Mouse (Mus musculus) ovary, postnatal 14 days (tissue): Measurements from ENCODE around the gene Nhp2.

Experiments
- DNase-seq: peaks from one replicate; pipeline ENCODE4 v3.0.0; 2022; ENCODE audit warnings: low spot score

Nhp2 gene

GRCm38 (mm10) chr11:51635525-51636322 lies 16.2 kb downstream of the Nhp2 start, which contains the start of gene Rmnd5b:
TSS of gene Rmnd5b (minus strand) at chr11:51635896.
- DNase-seq = peak; percentile 78

DNA sequence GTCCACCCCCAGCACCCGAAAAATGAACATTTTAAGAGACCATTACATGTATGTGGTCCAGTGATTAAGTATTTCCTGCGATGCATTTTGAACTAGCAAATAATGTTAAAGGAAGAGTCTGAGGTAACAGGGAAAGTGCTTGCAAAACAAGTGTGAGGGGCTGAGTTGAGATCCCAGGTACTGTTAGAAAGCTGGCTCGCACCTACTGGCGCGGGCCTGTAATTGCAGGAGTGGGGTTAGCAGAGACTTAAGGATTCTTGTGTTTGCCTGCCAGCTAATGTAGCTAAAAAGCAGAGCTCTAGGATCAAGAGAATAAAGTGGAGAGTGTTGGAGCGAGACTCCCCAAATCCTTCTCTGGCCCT lies 16.8 kb downstream of the Nhp2 start:
- no peak for DNase-seq

DNA sequence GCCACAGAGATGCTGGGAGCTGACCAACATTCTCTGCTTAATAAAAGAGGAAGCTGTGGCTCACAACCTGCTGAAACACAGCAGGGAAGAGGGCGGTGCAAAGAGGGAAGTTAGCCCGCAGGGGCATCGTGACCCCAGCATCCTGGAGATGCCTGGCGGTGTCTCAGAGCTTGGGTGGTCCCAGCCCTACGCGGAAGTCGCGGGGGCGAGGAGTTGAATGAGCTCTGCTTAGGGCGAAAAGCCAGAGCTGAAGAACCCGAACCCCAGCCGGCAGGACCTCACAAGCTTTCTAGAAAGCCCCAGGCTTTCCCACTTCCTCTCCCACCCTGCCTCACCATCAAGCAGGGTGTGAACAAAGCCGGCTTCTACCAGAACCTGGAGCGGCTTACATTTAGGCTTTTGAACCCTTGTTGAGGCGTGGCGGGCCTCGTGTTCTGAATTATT lies 18.5 kb downstream of the Nhp2 start:
- DNase-seq = no peak

DNA sequence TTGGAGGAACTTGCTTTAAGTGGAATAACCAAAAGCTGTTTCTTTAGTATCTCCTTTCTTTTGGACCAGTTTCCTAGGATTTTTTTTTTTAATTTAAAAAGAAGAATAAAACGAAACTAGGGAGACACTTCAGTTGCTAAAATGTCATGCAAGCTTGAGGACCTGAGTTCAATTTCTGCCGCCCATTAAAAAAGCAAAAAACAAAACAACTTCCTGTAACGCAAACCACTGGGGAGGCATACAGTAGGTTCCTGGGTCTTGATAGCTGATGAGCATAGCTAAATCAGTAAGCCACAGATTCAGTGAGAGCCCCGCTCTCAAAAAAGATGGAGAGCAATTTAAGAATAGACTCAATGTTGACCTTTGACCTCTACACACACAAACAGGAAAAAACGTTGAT lies 19.0 kb downstream of the Nhp2 start:
- DNase-seq = no peak

DNA sequence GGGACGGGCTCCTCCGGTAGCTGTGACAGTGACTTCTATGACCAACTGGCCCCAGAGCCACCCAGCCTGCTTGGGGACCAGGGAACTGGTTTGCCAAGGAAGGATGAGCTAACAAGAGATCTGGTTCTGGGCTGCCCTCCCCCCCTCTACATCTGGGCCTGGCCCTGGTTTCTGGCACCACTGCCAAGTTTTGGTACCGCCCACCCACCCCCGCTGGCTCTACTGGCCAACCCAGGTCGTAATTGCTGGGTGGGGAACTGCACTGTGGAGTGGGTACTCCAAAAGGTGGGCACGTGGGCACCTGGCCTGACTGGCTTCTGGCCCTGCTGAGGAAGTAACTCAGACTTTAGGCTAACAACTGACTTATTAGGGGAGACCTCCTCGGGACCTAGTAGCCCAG lies 21.2 kb downstream of the Nhp2 start:
- DNase-seq = no peak

DNA sequence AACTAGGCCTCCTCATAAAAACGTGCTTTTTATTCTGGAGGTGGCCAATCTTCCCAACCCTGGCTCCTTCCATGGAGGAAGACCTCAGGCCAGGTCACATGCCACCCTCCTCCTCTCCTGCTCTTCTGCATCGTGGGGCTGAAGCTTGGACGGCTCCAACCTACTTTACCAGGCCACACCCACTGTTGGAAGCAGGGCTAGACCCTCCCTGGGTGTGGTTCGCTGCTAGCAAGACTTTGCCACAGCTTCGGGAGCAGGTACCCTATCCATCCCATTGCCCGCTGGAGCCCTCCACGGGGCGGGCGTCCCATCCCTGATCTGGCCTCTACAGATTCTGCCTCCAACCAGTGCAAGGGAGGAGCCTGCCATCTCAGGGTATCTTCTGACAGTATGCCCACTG lies 23.7 kb downstream of the Nhp2 start:
- no peak for DNase-seq

GRCm38 (mm10) chr11:51643761-51644160 lies 24.2 kb downstream of the Nhp2 start:
- DNase-seq = no peak

DNA sequence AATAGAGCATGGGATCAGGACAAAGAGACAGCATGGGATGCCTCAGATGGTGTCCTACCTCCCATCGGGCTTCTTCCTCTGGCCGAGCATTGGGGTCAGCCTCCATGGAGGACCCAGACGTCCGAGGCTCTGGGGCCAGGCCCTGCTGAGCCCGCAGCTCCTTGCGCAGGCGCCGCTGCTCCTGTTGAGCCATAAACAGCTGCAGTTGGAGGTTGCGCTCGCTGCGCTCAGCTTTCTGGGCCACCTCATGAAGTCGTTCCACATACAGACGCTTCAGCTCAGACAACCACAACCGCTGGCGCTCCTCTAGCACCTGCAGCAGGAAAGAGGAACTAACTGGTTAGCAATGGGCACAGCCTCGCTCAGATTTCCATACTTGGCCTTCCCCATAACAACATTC lies 24.7 kb downstream of the Nhp2 start:
- no peak for DNase-seq

DNA sequence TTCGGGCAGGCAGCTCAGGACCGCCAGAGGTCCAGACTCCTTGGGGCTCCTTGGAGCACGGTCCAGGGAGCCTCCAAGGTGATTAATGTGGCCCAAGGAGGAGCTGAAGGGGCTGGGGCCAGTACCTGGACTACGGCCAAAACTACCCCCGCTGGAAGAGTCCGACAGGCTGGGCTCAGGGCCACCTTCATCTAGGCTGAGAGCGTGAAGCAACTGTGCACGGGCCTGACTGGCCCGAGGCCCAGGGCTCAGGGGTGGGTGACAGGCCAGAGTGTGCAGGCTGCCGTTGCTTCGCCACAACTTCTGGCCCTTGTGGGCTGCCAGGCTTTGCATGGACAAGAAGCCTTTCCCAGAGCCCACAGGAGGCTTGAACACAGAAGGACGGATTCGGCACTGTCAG lies 25.8 kb downstream of the Nhp2 start:
- no peak for DNase-seq

DNA sequence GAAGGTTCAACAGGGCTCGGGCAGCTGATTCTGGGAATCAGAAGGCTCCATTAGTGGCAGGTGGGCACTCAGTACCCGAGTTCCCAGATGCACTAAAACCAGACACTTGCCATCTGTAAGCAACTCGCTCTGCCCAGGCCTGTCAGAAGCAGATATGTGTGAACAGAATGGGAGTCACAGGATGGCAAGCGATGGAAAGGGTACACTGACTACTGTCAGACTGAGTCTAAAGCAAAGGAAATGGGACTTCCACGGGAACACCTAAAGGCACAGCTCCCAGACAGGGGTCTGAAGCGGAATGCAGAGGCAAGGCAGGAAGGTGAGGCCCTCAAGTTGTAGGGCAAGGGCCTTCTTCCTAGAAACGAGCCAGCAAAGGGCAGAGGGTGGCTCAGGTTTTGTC lies 26.7 kb downstream of the Nhp2 start:
- no peak for DNase-seq

GRCm38 (mm10) chr11:51646751-51647667 lies 27.5 kb downstream of the Nhp2 start:
- no peak for DNase-seq

- DNase-seq = no peak
These were observed 29.0 kb downstream of the Nhp2 start for GRCm38 (mm10) chr11:51648566-51648965.

DNA sequence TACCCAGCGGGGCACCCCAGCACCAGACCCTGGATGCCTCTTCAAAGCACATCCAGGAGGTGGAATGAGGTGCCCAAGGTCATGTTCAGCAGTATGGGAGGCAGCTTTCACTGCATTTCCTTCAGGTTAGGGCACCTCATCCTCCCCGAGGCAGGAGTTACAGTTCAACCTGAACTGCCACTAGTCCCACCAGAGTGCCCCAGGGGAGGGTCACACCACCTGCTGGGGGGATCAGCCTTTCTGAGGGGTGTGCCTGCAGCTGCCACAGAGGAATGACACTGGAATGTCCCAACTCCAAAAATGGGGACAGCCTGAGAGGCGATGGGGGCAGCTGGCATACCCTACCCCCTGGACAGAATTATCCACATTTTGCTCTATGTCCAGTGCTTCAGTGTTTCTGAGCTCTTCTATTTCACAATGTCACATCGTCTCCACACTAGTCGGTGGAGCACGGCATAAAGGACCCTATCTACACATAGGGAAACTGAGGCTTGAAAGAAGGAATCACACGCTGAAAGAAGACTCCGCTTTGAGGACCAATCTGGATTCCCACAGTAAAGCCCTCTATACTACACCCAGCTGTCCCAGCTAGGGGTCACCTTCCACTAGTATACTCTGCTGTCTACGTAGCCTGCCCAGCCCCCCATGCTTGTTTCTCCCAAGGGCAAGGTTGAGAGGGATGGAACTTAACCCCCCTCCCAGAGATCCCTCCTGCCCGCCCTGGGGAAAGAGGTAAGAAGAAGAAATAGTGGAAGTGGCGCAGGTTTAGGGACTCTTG lies 29.8 kb downstream of the Nhp2 start:
- DNase-seq = no peak

DNA sequence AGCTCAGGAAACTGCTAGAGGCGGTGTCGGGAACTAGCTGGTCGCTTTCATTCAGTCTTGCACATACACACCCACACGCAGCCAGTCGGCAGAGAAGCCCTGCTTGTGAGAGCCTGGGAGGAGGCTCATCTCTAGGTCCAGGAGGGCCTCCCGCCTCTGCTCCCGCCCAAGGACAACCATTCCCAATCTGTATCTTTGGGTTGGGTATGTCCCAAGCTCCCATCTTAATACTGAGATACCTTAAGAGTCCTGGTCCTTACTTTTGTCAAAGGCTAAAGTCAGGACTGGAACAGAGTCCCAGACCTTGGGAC lies 30.3 kb downstream of the Nhp2 start:
- DNase-seq = no peak

DNA sequence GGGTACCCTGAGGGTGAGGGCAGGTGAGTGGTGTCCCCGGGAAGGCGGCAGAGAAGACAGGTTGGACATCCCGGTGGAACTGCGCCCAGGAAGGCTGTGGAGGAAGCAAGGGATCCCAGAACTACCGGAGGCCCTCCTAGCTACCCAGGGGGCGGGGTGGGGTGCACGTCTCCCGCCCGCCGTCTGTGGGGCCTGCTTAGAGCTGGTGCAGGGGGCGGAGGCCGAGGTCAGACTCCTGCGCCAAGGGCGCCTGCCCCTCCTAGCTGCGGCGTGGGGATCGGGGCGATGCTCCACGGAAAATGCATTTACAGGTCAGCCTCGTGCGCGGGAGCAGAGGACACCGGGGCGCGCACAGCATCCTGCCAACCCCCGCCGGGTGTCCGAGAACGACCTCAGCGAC lies 30.7 kb downstream of the Nhp2 start:
- no peak for DNase-seq

- DNase-seq = no peak
These were observed 31.4 kb downstream of the Nhp2 start, which contains the start of the genes N4bp3 and D930048N14Rik for GRCm38 (mm10) chr11:51650691-51651515. TSS of gene N4bp3 (minus strand) at chr11:51650842. TSS of gene D930048N14Rik (plus strand) at chr11:51650954.

GRCm38 (mm10) chr11:51652889-51653418 lies 33.4 kb downstream of the Nhp2 start:
- DNase-seq = no peak

- DNase-seq = no peak
These were observed 34.2 kb downstream of the Nhp2 start for GRCm38 (mm10) chr11:51653736-51654135.

GRCm38 (mm10) chr11:51654891-51655290 lies 35.4 kb downstream of the Nhp2 start:
- no peak for DNase-seq

GRCm38 (mm10) chr11:51656798-51657521 lies 37.4 kb downstream of the Nhp2 start:
- DNase-seq = no peak

DNA sequence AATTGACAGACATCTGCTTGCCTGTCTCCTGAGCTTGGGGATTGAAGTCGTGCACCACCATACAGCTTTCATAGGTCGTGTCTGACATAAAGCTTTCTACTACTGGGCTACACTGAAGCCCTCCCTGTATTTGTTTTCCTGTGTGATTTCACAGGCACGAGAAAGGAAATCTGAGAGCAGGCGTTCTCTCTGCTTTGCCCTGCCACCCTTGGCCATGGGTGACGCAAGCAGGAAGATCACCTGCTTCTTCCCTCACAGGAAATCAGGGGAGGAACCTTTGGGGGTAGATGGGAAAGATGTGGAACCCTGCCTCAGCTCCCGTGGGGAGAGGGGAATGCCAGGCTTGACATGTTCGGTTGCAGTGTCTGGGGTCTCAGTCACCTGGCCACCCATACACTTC lies 38.8 kb downstream of the Nhp2 start:
- DNase-seq = no peak
